Mouse (Mus musculus) thymus, postnatal 0 days (tissue): ENCODE results near the gene Olfr1500. TPM values are rescaled to one million over a fixed set of nuclear protein-coding genes. Genes with fewer than 3 reads are reported as not detected.
"Not testable (repeated sequence)": the region's sequence is repeated elsewhere in the genome, so short reads cannot be mapped to it uniquely, and the experiment has no call there.

Experiments used
- DNase-seq: peaks from one replicate; pipeline ENCODE4 v3.0.0-alpha.2; 2015; ENCODE audit warnings: low spot score
- polyA plus RNA-seq: library from polyadenylated mRNA; unstranded; fragments of >200 nt; fragmentation: Nextera tagmentation; extraction: Ambion mirVana; gene quantifications from 2 replicates; pipeline ENCODE4 v1.2.1, GENCODE M21; 2015

The Olfr1500 gene
- polyA plus RNA-seq: not detected in 2 replicates

DNA sequence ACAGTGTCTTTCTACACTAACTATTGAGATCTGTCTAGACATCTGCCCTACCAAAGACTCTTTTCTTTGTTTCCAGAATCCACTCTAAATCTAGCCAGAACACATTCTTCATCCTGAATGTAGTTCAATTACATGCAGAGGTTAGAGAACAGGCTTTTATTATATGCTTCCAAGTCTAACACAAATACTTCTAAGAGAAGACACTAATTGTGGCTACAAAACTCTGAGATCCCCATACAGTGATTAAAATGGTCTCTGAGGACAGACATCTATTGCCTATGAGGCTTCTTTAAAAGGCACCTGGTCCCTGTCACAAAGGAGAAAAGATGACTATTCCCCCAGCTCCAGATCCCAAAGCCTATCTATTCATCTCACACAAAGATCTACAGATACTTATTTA lies at the start of gene Olfr1500:
TSS of gene Olfr1500 (minus strand) at position 101 of the 400 bp plus-strand sequence.
- DNase-seq: no peak

DNA sequence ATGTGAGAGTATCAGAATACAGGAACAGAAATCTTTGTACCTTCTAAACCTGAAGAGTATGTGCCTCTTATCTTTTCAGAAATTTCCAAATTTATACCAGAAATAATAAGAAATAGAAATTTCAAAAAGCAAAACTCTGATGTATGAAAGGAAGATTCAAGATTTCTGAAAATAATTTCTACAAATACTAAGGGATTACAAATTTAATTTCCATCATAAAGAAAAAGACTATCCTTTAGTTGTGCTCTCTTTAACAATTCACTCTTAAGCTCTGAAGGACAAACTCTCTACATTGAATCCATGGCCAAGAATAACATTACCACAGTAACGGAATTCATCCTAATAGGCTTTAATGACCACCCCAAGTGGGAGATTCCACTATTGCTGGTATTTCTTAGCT lies 31.2 kb upstream of the Olfr1500 start, which contains the start of gene Olfr1502:
TSS of gene Olfr1502 (plus strand) at position 301 of the 400 bp plus-strand sequence.
- DNase-seq: no peak

DNA sequence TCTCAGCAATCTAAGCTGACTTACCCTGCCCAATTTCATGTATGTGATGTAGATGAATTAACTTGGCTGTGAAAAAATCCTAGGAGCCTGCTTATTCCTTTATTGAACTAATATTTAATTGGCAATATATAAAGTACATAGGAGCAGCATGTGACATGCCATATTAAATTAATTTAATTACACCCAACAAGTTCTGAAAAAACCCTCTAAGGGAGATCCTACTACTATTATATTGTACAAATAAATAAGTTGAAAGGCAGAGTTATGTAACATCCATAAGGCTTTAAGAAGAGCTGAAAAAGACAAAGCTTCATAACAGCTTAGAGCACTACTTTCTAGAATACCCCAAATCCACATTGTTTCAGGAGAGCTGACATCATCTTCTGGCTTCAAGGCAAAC lies 20.3 kb upstream of the Olfr1500 start, which contains the start of gene Olfr1501:
TSS of gene Olfr1501 (minus strand) at position 101 of the 400 bp plus-strand sequence.
- DNase-seq: not testable (repeated sequence)

DNA sequence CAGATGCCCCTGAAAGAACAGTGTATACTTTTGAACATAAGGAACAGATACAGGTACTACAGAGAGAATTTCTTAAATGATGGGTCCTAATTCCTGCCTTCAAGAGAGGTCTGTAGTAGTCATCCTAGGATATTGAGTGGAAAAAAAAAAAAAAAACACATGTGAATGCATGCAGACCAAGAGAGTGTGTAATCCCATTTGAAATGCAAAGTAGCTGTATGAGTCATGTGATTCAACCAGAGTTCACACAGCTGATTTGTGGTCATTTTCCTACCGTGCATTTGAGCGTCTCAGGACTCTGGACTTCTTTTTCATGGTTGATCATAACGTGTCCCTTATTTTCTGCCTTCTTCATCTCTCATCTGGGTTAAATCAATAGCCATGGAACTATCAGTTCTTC lies 1.8 kb downstream of the Olfr1500 start:
- DNase-seq: no peak

DNA sequence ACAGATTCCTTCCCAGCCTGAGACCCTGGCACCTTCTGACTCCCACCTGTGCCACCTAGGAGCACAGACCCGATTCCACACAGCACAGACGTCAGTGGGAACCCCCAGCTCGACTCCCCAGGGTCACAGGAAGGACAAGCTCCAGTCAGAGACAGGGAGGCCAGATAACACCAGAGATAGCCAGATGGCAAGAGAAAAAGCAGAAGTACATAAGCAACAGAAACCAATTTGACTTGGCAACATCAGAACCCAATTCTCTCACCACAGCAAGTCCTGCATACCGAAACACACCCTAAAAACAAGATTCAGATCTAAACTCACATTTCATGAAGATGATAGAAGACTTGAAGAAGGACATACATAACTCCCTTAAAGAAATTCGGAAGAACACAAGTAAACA lies 9.4 kb downstream of the Olfr1500 start:
- DNase-seq: no peak

DNA sequence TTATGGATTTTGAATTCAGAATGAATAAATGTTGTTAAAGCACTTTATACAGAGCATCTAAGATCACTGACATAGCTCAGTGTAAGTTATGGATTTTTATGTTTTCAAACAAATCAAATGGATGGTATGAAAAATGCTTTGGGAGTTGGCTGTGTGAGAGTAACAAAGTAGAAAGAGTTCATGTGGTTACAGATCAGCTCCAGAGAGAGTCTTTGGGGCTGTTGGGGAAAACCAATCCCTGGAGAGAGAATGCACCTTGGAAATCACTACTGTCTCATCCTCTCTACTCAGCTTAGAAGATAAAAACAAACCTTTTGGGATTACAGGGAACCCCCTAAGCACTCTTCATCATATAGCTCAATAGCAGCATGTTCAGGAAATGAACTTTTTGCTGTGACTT lies 10.9 kb downstream of the Olfr1500 start, which contains the start of gene Olfr1499:
TSS of gene Olfr1499 (minus strand) at position 101 of the 400 bp plus-strand sequence.
- no peak for DNase-seq

DNA sequence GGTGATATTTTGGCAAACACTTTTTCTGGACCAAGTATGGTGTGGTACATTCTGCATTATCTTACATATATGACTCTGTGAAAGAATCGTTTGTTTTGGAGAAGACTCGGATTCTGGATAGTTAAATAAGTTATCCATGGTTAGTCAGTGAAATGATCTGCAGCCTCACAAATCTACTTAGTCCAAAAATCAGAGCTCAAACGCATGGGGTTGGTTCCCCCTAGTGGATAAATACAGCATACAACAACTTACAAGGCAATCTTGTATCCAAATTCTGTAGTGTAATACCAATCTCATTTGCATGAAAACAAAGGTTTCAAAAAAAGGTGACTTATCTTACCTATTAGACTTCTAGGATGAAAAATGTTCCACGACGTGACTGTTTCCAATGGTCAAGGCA lies 11.5 kb downstream of the Olfr1500 start:
- DNase-seq: peak; percentile 2

DNA sequence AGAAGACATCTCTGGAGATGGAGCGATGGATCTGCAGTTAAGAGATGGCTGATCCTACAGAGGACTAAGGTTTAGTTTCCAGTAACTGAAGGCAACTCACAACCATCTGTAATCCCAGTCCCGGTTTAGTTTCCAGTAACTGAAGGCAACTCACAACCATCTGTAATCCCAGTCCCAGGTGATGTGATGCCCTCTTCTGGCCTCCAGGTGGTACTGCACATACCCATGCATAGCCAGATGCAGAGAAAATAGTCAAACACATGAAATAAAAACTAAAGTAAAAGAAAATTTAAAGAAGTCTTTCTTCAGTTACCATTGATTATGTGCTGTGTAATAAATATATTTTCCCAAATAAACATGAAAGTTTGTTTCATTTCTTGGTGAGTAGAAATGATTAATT lies 17.5 kb downstream of the Olfr1500 start:
- DNase-seq: no peak

DNA sequence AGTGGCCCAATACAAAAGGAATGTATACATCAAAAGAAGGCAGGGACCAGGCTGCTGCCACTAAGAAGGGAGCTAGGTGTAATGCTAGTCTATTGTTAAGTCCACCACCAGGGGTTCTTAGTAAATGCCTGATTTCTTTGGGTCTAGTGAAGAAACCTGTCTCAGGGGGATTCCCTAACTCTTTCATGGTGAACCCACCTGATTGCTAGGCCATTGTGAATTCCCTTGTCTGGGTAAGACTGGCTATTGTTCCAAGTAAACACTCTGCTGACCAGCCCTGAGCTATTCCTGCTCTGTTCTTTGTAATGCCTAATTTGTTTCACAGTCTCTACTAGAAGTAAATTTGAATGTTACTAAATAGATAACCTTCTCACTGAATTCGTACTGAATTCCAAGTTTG lies 24.8 kb downstream of the Olfr1500 start:
- DNase-seq: not testable (repeated sequence)

DNA sequence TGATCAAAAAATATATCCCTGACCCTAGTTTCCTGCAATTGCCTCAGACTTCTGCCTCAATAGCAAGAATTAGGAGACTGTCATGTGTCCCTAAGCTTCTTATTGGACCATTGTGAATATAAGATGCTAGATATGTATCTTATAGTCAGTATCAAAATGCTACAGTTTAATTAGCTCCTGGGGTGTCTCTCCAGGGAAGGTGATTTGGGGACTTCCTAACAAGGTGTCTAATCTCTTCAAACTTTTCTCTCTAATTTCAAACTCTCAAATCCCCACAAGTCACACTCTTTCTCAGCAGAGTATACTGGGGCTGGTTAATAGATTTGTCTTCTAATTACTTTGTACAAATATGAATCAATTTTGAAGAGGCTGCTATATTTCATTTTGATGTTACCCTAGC lies 32.2 kb downstream of the Olfr1500 start, which contains the start of gene Olfr1497:
TSS of gene Olfr1497 (minus strand) at position 101 of the 400 bp plus-strand sequence.
- DNase-seq: no peak

DNA sequence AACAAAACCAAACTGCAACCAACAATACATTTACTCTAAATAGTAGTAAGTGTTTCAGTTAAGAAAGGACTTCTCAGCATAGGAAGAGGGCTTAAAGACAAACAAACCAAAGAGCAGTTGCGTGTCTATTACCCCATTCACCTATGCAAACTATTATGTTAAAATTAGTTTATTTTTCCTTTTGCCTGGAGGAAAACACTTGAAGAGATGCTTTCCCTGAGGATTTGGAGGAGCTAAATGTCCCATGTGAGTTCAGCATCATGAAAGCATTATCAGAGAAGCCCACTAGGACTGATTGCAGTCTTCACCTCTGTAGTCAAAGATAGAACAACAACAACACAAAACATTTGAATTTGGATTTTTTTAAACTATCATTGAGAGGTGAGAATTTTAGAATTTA lies 52.7 kb downstream of the Olfr1500 start, which contains the start of gene Olfr1496:
TSS of gene Olfr1496 (plus strand) at position 301 of the 400 bp plus-strand sequence.
- DNase-seq: no peak

Other genes starting within 250 kb of the Olfr1500 start
- gene Olfr1484, start 247.0 kb downstream of the Olfr1500 start, polyA plus RNA-seq: not detected in 2 replicates
- gene Olfr1487, start 213.1 kb downstream of the Olfr1500 start, polyA plus RNA-seq: not detected in 2 replicates
- not detected in 2 replicates for gene Olfr1489, start 198.9 kb downstream of the Olfr1500 start, polyA plus RNA-seq
- gene Olfr1490, start 179.4 kb downstream of the Olfr1500 start, polyA plus RNA-seq: not detected in 2 replicates
- gene Olfr1491, start 133.2 kb downstream of the Olfr1500 start, polyA plus RNA-seq: not detected in 2 replicates
- not detected in 2 replicates for gene Olfr1493-ps1, start 107.2 kb downstream of the Olfr1500 start, polyA plus RNA-seq
- not detected in 2 replicates for gene Olfr1494, start 90.8 kb downstream of the Olfr1500 start, polyA plus RNA-seq
- gene Olfr1495, start 65.9 kb downstream of the Olfr1500 start, polyA plus RNA-seq: not detected in 2 replicates
- not detected in 2 replicates for gene Olfr1496, start 52.6 kb downstream of the Olfr1500 start, polyA plus RNA-seq
- not detected in 2 replicates for gene Olfr1497, start 32.3 kb downstream of the Olfr1500 start, polyA plus RNA-seq
- not detected in 2 replicates for gene Olfr1499, start 11.0 kb downstream of the Olfr1500 start, polyA plus RNA-seq
- gene Olfr1501, start 20.2 kb upstream of the Olfr1500 start, polyA plus RNA-seq: not detected in 2 replicates
- gene Olfr1502, start 31.3 kb upstream of the Olfr1500 start, polyA plus RNA-seq: not detected in 2 replicates
- not detected in 2 replicates for gene Olfr1504, start 67.4 kb upstream of the Olfr1500 start, polyA plus RNA-seq
- gene Olfr1505, start 83.0 kb upstream of the Olfr1500 start, polyA plus RNA-seq: not detected in 2 replicates